Mouse (Mus musculus): ENCODE measurements around the gene Mthfd1l. TPM values are rescaled to one million over a fixed set of nuclear protein-coding genes. Genes with fewer than 3 reads are reported as not detected.

The Mthfd1l gene
- total and polyA plus RNA-seq, 3 experiments = 0.27 to 0.99 (median 0.77) TPM

GRCm38 (mm10) chr10:4151862-4152776 lies 179.2 kb downstream of the Mthfd1l start:
- 0 out of 2 replicates have a peak, but pooled peaks have one; percentile 12 for TF ChIP-seq EP300 (IDR thresholded peaks at IDR 0.05; ENCODE audit: insufficient read depth, low read depth, low read length)
- TF ChIP-seq CTCF (IDR thresholded peaks at IDR 0.05) = no peak
- Histone ChIP-seq H3K27ac (peak overlapping the region; percentile 54), H3K4me1 (ENCODE audit: control insufficient read depth, insufficient read depth, low read length) (peaks cover 6% of the 10 kb centered on the region), H3K9ac (ENCODE audit: low read depth, low read length) (no peak overlapping the region), H3K36me3 (ENCODE audit: control insufficient read depth, insufficient read depth, low read length) (no peaks in the 10 kb centered on the region; the same call in 1 of the 2 replicates), H3K4me3 (no peak overlapping the region), H3K27me3 (ENCODE audit: control insufficient read depth, insufficient read depth, low read length) (no peaks in the 10 kb centered on the region), H3K79me2 (replicated peaks; ENCODE audit: control insufficient read depth, insufficient read depth, low read length) (no peaks in the 10 kb centered on the region)
- WGBS = 48% methylated on average over 12 of the region's 12 CpGs
- intact Hi-C loops (cut with DNase I) = loop anchor here (5.0 kb wide), 4 partner anchors 40 to 180 kb away; no protein-coding TSS in a partner anchor
- no peak for DNase-seq

GRCm38 (mm10) chr10:4153031-4153430 lies 180.1 kb downstream of the Mthfd1l start:
- Histone ChIP-seq H3K9ac (ENCODE audit: low read depth, low read length) (no peak overlapping the region), H3K79me2 (replicated peaks; ENCODE audit: control insufficient read depth, insufficient read depth, low read length) (no peaks in the 10 kb centered on the region), H3K27me3 (ENCODE audit: control insufficient read depth, insufficient read depth, low read length) (no peaks in the 10 kb centered on the region), H3K36me3 (ENCODE audit: control insufficient read depth, insufficient read depth, low read length) (no peaks in the 10 kb centered on the region; the same call in 1 of the 2 replicates), H3K27ac (peak overlapping the region; percentile 54), H3K4me3 (no peak overlapping the region), H3K4me1 (ENCODE audit: control insufficient read depth, insufficient read depth, low read length) (peaks cover 6% of the 10 kb centered on the region)
- no peak for TF ChIP-seq CTCF (IDR thresholded peaks at IDR 0.05)
- no peak for TF ChIP-seq POLR2A (IDR thresholded peaks at IDR 0.05; ENCODE audit: insufficient read depth, low read depth, low read length)
- no peak for TF ChIP-seq EP300 (IDR thresholded peaks at IDR 0.05; ENCODE audit: insufficient read depth, low read depth, low read length)
- 61% methylated on average over 4 of the region's 4 CpGs for WGBS
- intact Hi-C loops (cut with DNase I) = loop anchor here (5.0 kb wide), 4 partner anchors 41 to 179 kb away; no protein-coding TSS in a partner anchor
- DNase-seq = no peak

DNA sequence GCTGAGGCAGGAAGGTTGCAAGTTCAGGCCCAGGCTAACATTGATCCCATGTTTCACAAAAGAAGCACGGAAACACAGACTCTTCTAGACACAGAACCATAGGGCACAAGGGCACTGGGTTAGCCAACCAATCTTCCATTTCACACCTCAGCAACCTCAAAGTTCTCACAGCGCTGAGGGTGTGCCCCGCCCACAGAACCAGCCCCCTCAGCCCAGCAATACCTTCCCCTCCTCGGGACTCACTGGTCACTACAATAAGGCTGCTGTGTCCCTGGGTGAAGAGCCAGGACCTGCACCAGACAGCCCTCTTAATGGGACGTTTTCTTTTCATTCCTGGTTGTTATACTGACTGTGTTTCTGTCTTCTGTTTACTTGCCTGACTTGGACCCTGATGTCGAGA lies 181.1 kb downstream of the Mthfd1l start:
- no peaks in the 10 kb centered on the region; the same call in 1 of the 2 replicates for H3K36me3 ChIP-seq (ENCODE audit: control insufficient read depth, insufficient read depth, low read length)
- 81% methylated on average over 6 of the region's 6 CpGs for WGBS
- intact Hi-C loops (cut with DNase I) = loop anchor here (5.0 kb wide), 4 partner anchors 42 to 178 kb away; no protein-coding TSS in a partner anchor
- H3K79me2 ChIP-seq (replicated peaks; ENCODE audit: control insufficient read depth, insufficient read depth, low read length) = no peaks in the 10 kb centered on the region
- no peak overlapping the region for H3K4me3 ChIP-seq
- no peak overlapping the region for H3K27ac ChIP-seq
- H3K4me1 ChIP-seq (ENCODE audit: control insufficient read depth, insufficient read depth, low read length) = peaks cover 6% of the 10 kb centered on the region
- DNase-seq = no peak
- no peak overlapping the region for H3K9ac ChIP-seq (ENCODE audit: low read depth, low read length)
- no peaks in the 10 kb centered on the region for H3K27me3 ChIP-seq (ENCODE audit: control insufficient read depth, insufficient read depth, low read length)
- TF ChIP-seq EP300 (IDR thresholded peaks at IDR 0.05; ENCODE audit: insufficient read depth, low read depth, low read length) (no peak), POLR2A (IDR thresholded peaks at IDR 0.05; ENCODE audit: insufficient read depth, low read depth, low read length) (no peak), CTCF (IDR thresholded peaks at IDR 0.05) (no peak)

GRCm38 (mm10) chr10:4155521-4155920 lies 182.6 kb downstream of the Mthfd1l start:
- H3K27ac ChIP-seq = no peak overlapping the region
- H3K9ac ChIP-seq (ENCODE audit: low read depth, low read length) = no peak overlapping the region
- no peak for TF ChIP-seq POLR2A (IDR thresholded peaks at IDR 0.05; ENCODE audit: insufficient read depth, low read depth, low read length)
- TF ChIP-seq EP300 (IDR thresholded peaks at IDR 0.05; ENCODE audit: insufficient read depth, low read depth, low read length) = no peak
- TF ChIP-seq CTCF (IDR thresholded peaks at IDR 0.05) = no peak
- no peaks in the 10 kb centered on the region; the same call in 1 of the 2 replicates for H3K36me3 ChIP-seq (ENCODE audit: control insufficient read depth, insufficient read depth, low read length)
- H3K27me3 ChIP-seq (ENCODE audit: control insufficient read depth, insufficient read depth, low read length) = no peaks in the 10 kb centered on the region
- DNase-seq = peak in 1 of 2 experiments; percentile 31
- H3K4me1 ChIP-seq (ENCODE audit: control insufficient read depth, insufficient read depth, low read length) = peaks cover 12% of the 10 kb centered on the region
- intact Hi-C loops (cut with DNase I) = no loop called here
- H3K4me3 ChIP-seq = no peak overlapping the region
- H3K79me2 ChIP-seq (replicated peaks; ENCODE audit: control insufficient read depth, insufficient read depth, low read length) = no peaks in the 10 kb centered on the region
- 71% methylated on average over 5 of the region's 5 CpGs for WGBS

- WGBS = 85% methylated on average over 5 of the region's 5 CpGs
- TF ChIP-seq CTCF (IDR thresholded peaks at IDR 0.05) (no peak), EP300 (IDR thresholded peaks at IDR 0.05; ENCODE audit: insufficient read depth, low read depth, low read length) (no peak), POLR2A (IDR thresholded peaks at IDR 0.05; ENCODE audit: insufficient read depth, low read depth, low read length) (no peak)
- Histone ChIP-seq H3K36me3 (ENCODE audit: control insufficient read depth, insufficient read depth, low read length) (no peaks in the 10 kb centered on the region), H3K79me2 (replicated peaks; ENCODE audit: control insufficient read depth, insufficient read depth, low read length) (no peaks in the 10 kb centered on the region), H3K27ac (no peak overlapping the region), H3K9ac (ENCODE audit: low read depth, low read length) (no peak overlapping the region), H3K27me3 (ENCODE audit: control insufficient read depth, insufficient read depth, low read length) (no peaks in the 10 kb centered on the region), H3K4me1 (ENCODE audit: control insufficient read depth, insufficient read depth, low read length) (peaks cover 5% of the 10 kb centered on the region), H3K4me3 (no peak overlapping the region)
- DNase-seq = no peak
- intact Hi-C loops (cut with DNase I) = no loop called here
These were observed 185.6 kb downstream of the Mthfd1l start for GRCm38 (mm10) chr10:4158533-4158932.

Measured in heart, adult 2 months (tissue).